In genomic region chr13:68607652-68608405, GRCm38 (mm10) we compare ENCODE assay signal across 8 mouse cellular contexts. TPM values are rescaled to one million over a fixed set of nuclear protein-coding genes. Genes with fewer than 3 reads are reported as not detected.
DNase-seq lines count a peak whose midpoint lies in the region; ATAC-seq and TF ChIP-seq lines count a peak whose summit lies in the region.

No protein-coding gene starts in this region.

- H3K36me3 ChIP-seq in heart, postnatal 0 days (replicated peaks; ENCODE audit: control insufficient read depth, insufficient read depth, low read length) = no peaks in the 10 kb centered on the region
- H3K36me3 ChIP-seq in forebrain, embryonic 16.5 days (ENCODE audit: control insufficient read depth, insufficient read depth) = no peaks in the 10 kb centered on the region

- no peaks in the 10 kb centered on the region for H3K9me3 ChIP-seq in heart, postnatal 0 days (replicated peaks; ENCODE audit: control insufficient read depth, low read length)
- no peaks in the 10 kb centered on the region for H3K9me3 ChIP-seq in forebrain, embryonic 16.5 days (ENCODE audit: control insufficient read depth, low read length)

- peak overlapping the region; percentile 7; the same call in 1 of the 2 replicates for H3K4me3 ChIP-seq in heart, postnatal 0 days (ENCODE audit: low read depth, low read length)
- H3K4me3 ChIP-seq in forebrain, embryonic 16.5 days (replicated peaks; ENCODE audit: low read length) = peak overlapping the region; percentile 7; the same call in 1 of the 2 replicates

- no peaks in the 10 kb centered on the region for H3K4me1 ChIP-seq in heart, postnatal 0 days (ENCODE audit: control insufficient read depth, insufficient read depth)
- H3K4me1 ChIP-seq in forebrain, embryonic 16.5 days (replicated peaks; ENCODE audit: control insufficient read depth, insufficient read depth, low read length) = peaks cover 6% of the 10 kb centered on the region; the same call in 1 of the 2 replicates

- H3K9ac ChIP-seq in heart, postnatal 0 days (replicated peaks; ENCODE audit: low read depth, low read length) = no peak overlapping the region
- H3K9ac ChIP-seq in forebrain, embryonic 16.5 days (replicated peaks; ENCODE audit: low read depth, low read length) = peak overlapping the region; percentile 34; the same call in 1 of the 2 replicates

- no peak overlapping the region for H3K27ac ChIP-seq in heart, postnatal 0 days (ENCODE audit: low read depth)
- H3K27ac ChIP-seq in forebrain, embryonic 16.5 days (ENCODE audit: low read length) = no peak overlapping the region

- TF ChIP-seq EP300 in heart, postnatal 0 days (IDR thresholded peaks at IDR 0.05; ENCODE audit: low read depth) = no peak

- no peak for TF ChIP-seq CTCF in heart, postnatal 0 days (IDR thresholded peaks at IDR 0.05; ENCODE audit: low read depth)

- no peaks in the 10 kb centered on the region for H3K27me3 ChIP-seq in heart, postnatal 0 days (ENCODE audit: control insufficient read depth, insufficient read depth, low read length)
- H3K27me3 ChIP-seq in forebrain, embryonic 16.5 days (replicated peaks; ENCODE audit: control insufficient read depth, insufficient read depth, low read length) = no peaks in the 10 kb centered on the region

- intact Hi-C loops in heart, postnatal 25 days (cut with DNase I) = no loop called here

- ATAC-seq in heart, postnatal 0 days (ENCODE audit: insufficient read depth, low read depth) = no peak; the same call in 1 of the 2 replicates
- peak; percentile 51 for ATAC-seq in forebrain, embryonic 16.5 days
- no peak for ATAC-seq in CD4-positive, CD25-positive, alpha-beta regulatory T cell, adult 4 months
- ATAC-seq in cerebellum, adult (ENCODE audit: insufficient number of reproducible peaks, low FRiP score, low TSS enrichment) = no peak

- H3K4me2 ChIP-seq in heart, postnatal 0 days (ENCODE audit: low read depth, low read length) = peak overlapping the region; percentile 48
- H3K4me2 ChIP-seq in forebrain, embryonic 16.5 days (ENCODE audit: low read length) = peak overlapping the region; percentile 35

- 41% methylated on average over 21 of the region's 21 CpGs for WGBS in heart, postnatal 0 days
- 54% methylated on average over 21 of the region's 21 CpGs for WGBS in forebrain, embryonic 16.5 days

- no peak for DNase-seq in heart, postnatal 0 days (ENCODE audit: low spot score)
- no peak for DNase-seq in heart, postnatal 25 days (ENCODE audit: low spot score)
- peak; percentile 10 for DNase-seq in Muller cell, postnatal 12 days (ENCODE audit: inconsistent ontology term)
- DNase-seq in lung, postnatal 36 days = peak; percentile 12
- DNase-seq in natural killer cell, adult 2 months (ENCODE audit: low spot score in 2 of 2) = no peak

RNA-seq across cellular contexts. Expression of gene 1700001L19Rik, which starts 10.6 kb away (rescaled TPM):
- not detected in 2 replicates for total RNA-seq in heart, postnatal 0 days (2014; rRNA removed; ENCODE audit: low replicate concordance)
- polyA plus RNA-seq in heart, postnatal 0 days (2015; fragmentation: Nextera tagmentation; extraction: Ambion mirVana) = 0.22 and 0.29 TPM in 2 replicates
- not detected for total RNA-seq in heart, postnatal 25 days (2021)
- 3.9 and 5.6 TPM in 2 replicates for polyA plus RNA-seq in forebrain, embryonic 16.5 days (2015; fragmentation: Nextera tagmentation; extraction: Ambion mirVana)
- not detected for polyA plus RNA-seq in CD4-positive, CD25-positive, alpha-beta regulatory T cell, adult 4 months (2017; shearing (Covaris generic))

RNA-seq across cellular contexts. Expression of gene Fastkd3, which starts 25.8 kb away (rescaled TPM):
- total RNA-seq in heart, postnatal 0 days (2014; rRNA removed; ENCODE audit: low replicate concordance) = 2.4 and 4.1 TPM in 2 replicates
- polyA plus RNA-seq in heart, postnatal 0 days (2015; fragmentation: Nextera tagmentation; extraction: Ambion mirVana) = 11.5 and 11.8 TPM in 2 replicates
- 10 to 100 TPM in 1 of 2 experiments, 1 to 10 TPM in 1; 9.2 to 10.2 TPM for total RNA-seq in heart, postnatal 25 days (2021)
- polyA plus RNA-seq in forebrain, embryonic 16.5 days (2015; fragmentation: Nextera tagmentation; extraction: Ambion mirVana) = 29.7 and 29.8 TPM in 2 replicates
- polyA plus RNA-seq in CD4-positive, CD25-positive, alpha-beta regulatory T cell, adult 4 months (2017; shearing (Covaris generic)) = 10 to 100 TPM; 33.1 to 35.6 TPM

RNA-seq across cellular contexts. Expression of gene Mtrr, which starts 25.9 kb away (rescaled TPM):
- total RNA-seq in heart, postnatal 0 days (2014; rRNA removed; ENCODE audit: low replicate concordance) = 17.1 and 22.3 TPM in 2 replicates
- 12.3 and 12.6 TPM in 2 replicates for polyA plus RNA-seq in heart, postnatal 0 days (2015; fragmentation: Nextera tagmentation; extraction: Ambion mirVana)
- 10 to 100 TPM; 17.2 to 17.9 TPM for total RNA-seq in heart, postnatal 25 days (2021)
- 13.7 and 17.3 TPM in 2 replicates for polyA plus RNA-seq in forebrain, embryonic 16.5 days (2015; fragmentation: Nextera tagmentation; extraction: Ambion mirVana)
- 10 to 100 TPM; 22.1 to 33.3 TPM for polyA plus RNA-seq in CD4-positive, CD25-positive, alpha-beta regulatory T cell, adult 4 months (2017; shearing (Covaris generic))

Comparison
In these comparisons a context has a peak if more than half of its experiments do, and no peak if none do; other contexts are left out.
1. DNase-seq: peak in Muller cell, postnatal 12 days (single experiment) and lung, postnatal 36 days (single experiment); none in heart, postnatal 0 days (single experiment), heart, postnatal 25 days (single experiment) and natural killer cell, adult 2 months (0 of 2).